In genomic region chr9:106355975-106356286, GRCm38 (mm10) we compare ENCODE assay signal across 11 mouse cellular contexts. TPM values are rescaled to one million over a fixed set of nuclear protein-coding genes. Genes with fewer than 3 reads are reported as not detected.
DNase-seq lines count a peak whose midpoint lies in the region; ATAC-seq and TF ChIP-seq lines count a peak whose summit lies in the region.
"Had no signal": no experiment of that assay in that cellular context is flagged by ENCODE, and none has a peak within 500 bp of the region (broad histone marks: within the 10 kb centered on the region; RNA-seq: fewer than 3 reads in every experiment).

No protein-coding gene starts in this region.

- H3K27ac ChIP-seq in forebrain, embryonic 10.5 days, result peak overlapping the region; percentile 76
- no peak overlapping the region for H3K27ac ChIP-seq in forebrain, embryonic 15.5 days (replicated peaks)
- peak overlapping the region; percentile 79 for H3K27ac ChIP-seq in kidney, embryonic 15.5 days
- peak overlapping the region; percentile 97 for H3K27ac ChIP-seq in embryonic facial prominence, embryonic 14.5 days (replicated peaks; ENCODE audit: low read depth, low read length)
- no peak overlapping the region for H3K27ac ChIP-seq in midbrain, postnatal 0 days (ENCODE audit: low read depth, low read length)

- TF ChIP-seq CTCF in midbrain, postnatal 0 days (IDR thresholded peaks at IDR 0.05), result no peak

- peaks cover 86% of the 10 kb centered on the region for H3K4me1 ChIP-seq in forebrain, embryonic 10.5 days
- no peaks in the 10 kb centered on the region for H3K4me1 ChIP-seq in forebrain, embryonic 15.5 days
- peaks cover 46% of the 10 kb centered on the region for H3K4me1 ChIP-seq in kidney, embryonic 15.5 days
- peaks cover 80% of the 10 kb centered on the region for H3K4me1 ChIP-seq in embryonic facial prominence, embryonic 14.5 days (ENCODE audit: control insufficient read depth, insufficient read depth, low read length)
- H3K4me1 ChIP-seq in midbrain, postnatal 0 days (ENCODE audit: insufficient read depth, low read length), result no peaks in the 10 kb centered on the region

- peaks cover 7% of the 10 kb centered on the region; the same call in 1 of the 2 replicates for H3K36me3 ChIP-seq in forebrain, embryonic 10.5 days (replicated peaks)
- H3K36me3 ChIP-seq in forebrain, embryonic 15.5 days, result no peaks in the 10 kb centered on the region
- no peaks in the 10 kb centered on the region for H3K36me3 ChIP-seq in kidney, embryonic 15.5 days
- H3K36me3 ChIP-seq in embryonic facial prominence, embryonic 14.5 days (ENCODE audit: control insufficient read depth, insufficient read depth, low read length), result no peaks in the 10 kb centered on the region
- no peaks in the 10 kb centered on the region for H3K36me3 ChIP-seq in midbrain, postnatal 0 days (ENCODE audit: insufficient read depth, low read length)

- no peaks in the 10 kb centered on the region for H3K27me3 ChIP-seq in forebrain, embryonic 10.5 days (ENCODE audit: poor library complexity, severe bottlenecking)
- no peaks in the 10 kb centered on the region for H3K27me3 ChIP-seq in forebrain, embryonic 15.5 days
- H3K27me3 ChIP-seq in kidney, embryonic 15.5 days, result no peaks in the 10 kb centered on the region
- no peaks in the 10 kb centered on the region for H3K27me3 ChIP-seq in embryonic facial prominence, embryonic 14.5 days (replicated peaks; ENCODE audit: control insufficient read depth, insufficient read depth, low read length)
- H3K27me3 ChIP-seq in midbrain, postnatal 0 days (ENCODE audit: insufficient read depth, low read length), result no peaks in the 10 kb centered on the region

- H3K4me3 ChIP-seq in forebrain, embryonic 10.5 days, result peak overlapping the region; percentile 10
- H3K4me3 ChIP-seq in forebrain, embryonic 15.5 days, result no peak overlapping the region
- H3K4me3 ChIP-seq in kidney, embryonic 15.5 days (replicated peaks), result no peak overlapping the region
- no peak overlapping the region for H3K4me3 ChIP-seq in embryonic facial prominence, embryonic 14.5 days (ENCODE audit: low read depth, low read length)
- no peak overlapping the region for H3K4me3 ChIP-seq in midbrain, postnatal 0 days (ENCODE audit: low read depth, low read length)

- no peaks in the 10 kb centered on the region for H3K9me3 ChIP-seq in forebrain, embryonic 10.5 days
- H3K9me3 ChIP-seq in forebrain, embryonic 15.5 days, result no peaks in the 10 kb centered on the region
- H3K9me3 ChIP-seq in kidney, embryonic 15.5 days (replicated peaks), result no peaks in the 10 kb centered on the region
- H3K9me3 ChIP-seq in embryonic facial prominence, embryonic 14.5 days (ENCODE audit: control insufficient read depth, low read length), result no peaks in the 10 kb centered on the region
- no peaks in the 10 kb centered on the region for H3K9me3 ChIP-seq in midbrain, postnatal 0 days (ENCODE audit: low read length)

- no peak for DNase-seq in forebrain, embryonic 10.5 days (ENCODE audit: extremely low spot score, low spot score)
- no peak for DNase-seq in kidney, postnatal 14 days
- no peak for DNase-seq in embryonic facial prominence, embryonic 14.5 days (ENCODE audit: low spot score)
- no peak for DNase-seq in midbrain, postnatal 0 days (ENCODE audit: low spot score)
- DNase-seq in cerebellum, postnatal 14 days, result no peak
- DNase-seq in spleen, postnatal 4 days (ENCODE audit: low spot score in 2 of 2), result no peak
- DNase-seq: cerebellum, postnatal 10 days; kidney, adult 18-20 months; lung, adult 18-20 months had no signal

- H3K9ac ChIP-seq in forebrain, embryonic 15.5 days (replicated peaks), result no peak overlapping the region
- H3K9ac ChIP-seq in kidney, embryonic 15.5 days, result no peak overlapping the region
- H3K9ac ChIP-seq in embryonic facial prominence, embryonic 14.5 days (ENCODE audit: low read depth, low read length), result no peak overlapping the region
- H3K9ac ChIP-seq in midbrain, postnatal 0 days (replicated peaks; ENCODE audit: low read length, poor library complexity, severe bottlenecking), result no peak overlapping the region

- no peak overlapping the region for H3K4me2 ChIP-seq in forebrain, embryonic 15.5 days (replicated peaks)
- H3K4me2 ChIP-seq in kidney, embryonic 15.5 days, result no peak overlapping the region
- H3K4me2 ChIP-seq in embryonic facial prominence, embryonic 14.5 days (ENCODE audit: low read depth, low read length), result peak overlapping the region; percentile 39
- H3K4me2 ChIP-seq in midbrain, postnatal 0 days (ENCODE audit: low read depth, low read length, poor library complexity, severe bottlenecking), result no peak overlapping the region

- ATAC-seq in forebrain, embryonic 15.5 days (replicated peaks), result no peak
- peak; percentile 14; the same call in 1 of the 2 replicates for ATAC-seq in kidney, embryonic 15.5 days (replicated peaks; ENCODE audit: low FRiP score)
- ATAC-seq in embryonic facial prominence, embryonic 14.5 days (ENCODE audit: low read depth), result no peak
- ATAC-seq in midbrain, postnatal 0 days (ENCODE audit: low FRiP score), result 0 out of 2 replicates have a peak, but pooled peaks have one; percentile 29

RNA-seq across cellular contexts. Expression of gene Dusp7, which starts 12.5 kb away (rescaled TPM):
- polyA plus RNA-seq in forebrain, embryonic 10.5 days (2016; fragmentation: Nextera tagmentation; extraction: Ambion mirVana), result 17.6 and 18.9 TPM in 2 replicates
- 9.2 and 10.4 TPM in 2 replicates for polyA plus RNA-seq in forebrain, embryonic 15.5 days (2015; fragmentation: Nextera tagmentation; extraction: Ambion mirVana)
- 15.6 and 17.7 TPM in 2 replicates for polyA plus RNA-seq in kidney, embryonic 15.5 days (2015; fragmentation: Nextera tagmentation; extraction: Ambion mirVana)
- polyA plus RNA-seq in embryonic facial prominence, embryonic 14.5 days (2014; fragmentation: Nextera tagmentation; extraction: Ambion mirVana), result 44.0 and 48.4 TPM in 2 replicates
- 62.9 and 79.2 TPM in 2 replicates for total RNA-seq in midbrain, postnatal 0 days (2014; rRNA removed)
- 18.4 and 19.4 TPM in 2 replicates for polyA plus RNA-seq in midbrain, postnatal 0 days (2015; fragmentation: Nextera tagmentation; extraction: Ambion mirVana)

Comparison
In these comparisons a context has a peak if more than half of its experiments do, and no peak if none do; other contexts are left out.
1. H3K27ac ChIP-seq: peak in forebrain, embryonic 10.5 days (single experiment), kidney, embryonic 15.5 days (single experiment) and embryonic facial prominence, embryonic 14.5 days (single experiment); none in forebrain, embryonic 15.5 days (single experiment) and midbrain, postnatal 0 days (single experiment).
2. ATAC-seq: peak in kidney, embryonic 15.5 days (single experiment) and midbrain, postnatal 0 days (single experiment); none in forebrain, embryonic 15.5 days (single experiment) and embryonic facial prominence, embryonic 14.5 days (single experiment).